ENCODE assay signal across 13 mouse cellular contexts in genomic region chr15:26718390-26719036, GRCm38 (mm10).
A peak's percentile ranks its signal among the peaks of the same experiment; 100 is the strongest.
DNase-seq lines count a peak whose midpoint lies in the region; ATAC-seq and TF ChIP-seq lines count a peak whose summit lies in the region.
"Had no signal": no experiment of that assay in that cellular context is flagged by ENCODE, and none has a peak within 500 bp of the region (broad histone marks: within the 10 kb centered on the region; RNA-seq: fewer than 3 reads in every experiment).

No protein-coding gene starts in this region.

- no peak for TF ChIP-seq CTCF in testis, adult 2 months (IDR thresholded peaks at IDR 0.05; ENCODE audit: control insufficient read depth, insufficient read depth, insufficient replicate concordance, low read depth, low read length)
- no peak for TF ChIP-seq CTCF in liver, postnatal 0 days (IDR thresholded peaks at IDR 0.05; ENCODE audit: low read depth)

- H3K36me3 ChIP-seq in heart, embryonic 16.5 days (ENCODE audit: control insufficient read depth, insufficient read depth), result no peaks in the 10 kb centered on the region
- no peaks in the 10 kb centered on the region for H3K36me3 ChIP-seq in testis, adult 2 months (ENCODE audit: control insufficient read depth, insufficient read depth, low read length)
- no peaks in the 10 kb centered on the region for H3K36me3 ChIP-seq in limb, embryonic 12.5 days
- H3K36me3 ChIP-seq in liver, postnatal 0 days (replicated peaks; ENCODE audit: insufficient read depth, low read length), result no peaks in the 10 kb centered on the region
- H3K36me3 ChIP-seq: liver, embryonic 13.5 days had no signal

- TF ChIP-seq EP300 in liver, postnatal 0 days (IDR thresholded peaks at IDR 0.05; ENCODE audit: low read depth), result no peak

- H3K4me1 ChIP-seq in heart, embryonic 16.5 days (ENCODE audit: control insufficient read depth, insufficient read depth, low read length), result peaks cover 12% of the 10 kb centered on the region
- H3K4me1 ChIP-seq in testis, adult 2 months (ENCODE audit: control insufficient read depth, insufficient read depth, low read length), result no peaks in the 10 kb centered on the region
- H3K4me1 ChIP-seq in limb, embryonic 12.5 days (replicated peaks), result peaks cover 37% of the 10 kb centered on the region
- no peaks in the 10 kb centered on the region for H3K4me1 ChIP-seq in liver, postnatal 0 days (ENCODE audit: insufficient read depth)
- H3K4me1 ChIP-seq: liver, embryonic 13.5 days had no signal

- no peaks in the 10 kb centered on the region for H3K27me3 ChIP-seq in heart, embryonic 16.5 days (ENCODE audit: control insufficient read depth, insufficient read depth, low read length)
- no peaks in the 10 kb centered on the region for H3K27me3 ChIP-seq in testis, adult 2 months (ENCODE audit: control insufficient read depth, insufficient read depth, low read length)
- H3K27me3 ChIP-seq in limb, embryonic 12.5 days, result no peaks in the 10 kb centered on the region
- no peaks in the 10 kb centered on the region for H3K27me3 ChIP-seq in liver, postnatal 0 days (ENCODE audit: insufficient read depth, low read length)
- H3K27me3 ChIP-seq: CH12.LX; liver, embryonic 13.5 days had no signal

- peak overlapping the region; percentile 28; the same call in 1 of the 2 replicates for H3K27ac ChIP-seq in heart, embryonic 16.5 days (ENCODE audit: low read length)
- H3K27ac ChIP-seq in testis, adult 2 months (ENCODE audit: control insufficient read depth, insufficient read depth, low read depth, low read length), result peak overlapping the region; percentile 44
- peak overlapping the region; percentile 88 for H3K27ac ChIP-seq in limb, embryonic 12.5 days
- no peak overlapping the region for H3K27ac ChIP-seq in liver, postnatal 0 days (ENCODE audit: low read depth)
- H3K27ac ChIP-seq: liver, embryonic 13.5 days had no signal

- DNase-seq in heart, postnatal 10 days, result no peak
- DNase-seq in testis, postnatal 10 days (ENCODE audit: low spot score), result no peak
- DNase-seq in layer of hippocampus, postnatal 10 days (ENCODE audit: low spot score in 2 of 2), result no peak
- no peak for DNase-seq in gastrocnemius, postnatal 36 days
- DNase-seq in liver, postnatal 0 days, result no peak
- DNase-seq: cerebellum, adult 2 months; liver, embryonic 13.5 days; retina, postnatal 1 day had no signal

- no peaks in the 10 kb centered on the region for H3K9me3 ChIP-seq in heart, embryonic 16.5 days (replicated peaks; ENCODE audit: control insufficient read depth, low read length)
- no peaks in the 10 kb centered on the region for H3K9me3 ChIP-seq in limb, embryonic 12.5 days
- H3K9me3 ChIP-seq in liver, postnatal 0 days (ENCODE audit: low read length), result no peaks in the 10 kb centered on the region
- H3K9me3 ChIP-seq: liver, embryonic 13.5 days had no signal

- no peak for TF ChIP-seq POLR2A in testis, adult 2 months (IDR thresholded peaks at IDR 0.05; ENCODE audit: control insufficient read depth, low read depth, low read length)

- 35% methylated on average over 5 of the region's 5 CpGs for WGBS in heart, embryonic 16.5 days
- 5% methylated on average over 5 of the region's 5 CpGs for WGBS in limb, embryonic 12.5 days
- 61% methylated on average over 5 of the region's 5 CpGs for WGBS in liver, postnatal 0 days (ENCODE audit: insufficient replicate concordance)

- intact Hi-C loops in heart, postnatal 10 days (cut with DNase I), result no loop called here
- intact Hi-C loops in gastrocnemius, postnatal 36 days (cut with DNase I), result no loop called here

- no peak overlapping the region for H3K4me3 ChIP-seq in heart, embryonic 16.5 days (ENCODE audit: low read length)
- no peak overlapping the region for H3K4me3 ChIP-seq in testis, adult 2 months (ENCODE audit: control insufficient read depth, low read depth, low read length)
- H3K4me3 ChIP-seq in limb, embryonic 12.5 days (replicated peaks), result no peak overlapping the region
- no peak overlapping the region for H3K4me3 ChIP-seq in liver, postnatal 0 days (ENCODE audit: low read depth, low read length)
- H3K4me3 ChIP-seq: liver, embryonic 13.5 days had no signal

- no peak for ATAC-seq in heart, embryonic 16.5 days (replicated peaks; ENCODE audit: extremely low read depth, insufficient read depth, low FRiP score)
- peak; percentile 74 for ATAC-seq in limb, embryonic 12.5 days (ENCODE audit: insufficient number of reproducible peaks, insufficient read depth, low FRiP score, low TSS enrichment, low read depth)
- no peak for ATAC-seq in liver, postnatal 0 days
- ATAC-seq: inflammation-experienced regulatory T-cells, adult 6 months had no signal

- no peak overlapping the region for H3K9ac ChIP-seq in heart, embryonic 16.5 days (ENCODE audit: low read length)
- no peak overlapping the region for H3K9ac ChIP-seq in limb, embryonic 12.5 days (replicated peaks)
- no peak overlapping the region for H3K9ac ChIP-seq in liver, postnatal 0 days (replicated peaks)
- H3K9ac ChIP-seq: liver, embryonic 13.5 days had no signal

- no peak overlapping the region for H3K4me2 ChIP-seq in heart, embryonic 16.5 days (ENCODE audit: low read depth, low read length)
- H3K4me2 ChIP-seq in limb, embryonic 12.5 days, result peak overlapping the region; percentile 19; the same call in 1 of the 2 replicates
- H3K4me2 ChIP-seq in liver, postnatal 0 days (ENCODE audit: low read depth, low read length), result no peak overlapping the region
- H3K4me2 ChIP-seq: liver, embryonic 13.5 days had no signal
